Mouse (Mus musculus): ENCODE measurements at regions not wholly inside any gene's neighbourhood (a gene's known extent, or its start where the extent isn't known, plus 50 kb on each side); places are given as distances from the start of the nearest gene placed in this dataset.

GRCm38 (mm10) chr8:56202342-56202741, 92.0 kb upstream of the Hpgd start:
- no peak for TF ChIP-seq CTCF (IDR thresholded peaks at IDR 0.05; ENCODE audit: low read depth)
- TF ChIP-seq EP300 (IDR thresholded peaks at IDR 0.05; ENCODE audit: low read depth) = no peak
